In genomic region chr3:62924441-62924840, GRCm38 (mm10) we compare ENCODE assay signal across 11 mouse cellular contexts.
DNase-seq lines count a peak whose midpoint lies in the region; ATAC-seq and TF ChIP-seq lines count a peak whose summit lies in the region.
"Had no signal": no experiment of that assay in that cellular context is flagged by ENCODE, and none has a peak within 500 bp of the region (broad histone marks: within the 10 kb centered on the region; RNA-seq: fewer than 3 reads in every experiment).

No protein-coding gene starts in this region.

- H3K9me3 ChIP-seq in embryonic facial prominence, embryonic 11.5 days (replicated peaks; ENCODE audit: control insufficient read depth, low read length) = no peaks in the 10 kb centered on the region
- H3K9me3 ChIP-seq in embryonic facial prominence, embryonic 10.5 days = no peaks in the 10 kb centered on the region
- H3K9me3 ChIP-seq in heart, embryonic 10.5 days = no peaks in the 10 kb centered on the region
- H3K9me3 ChIP-seq: embryonic facial prominence, embryonic 15.5 days; stomach, embryonic 15.5 days had no signal

- H3K4me3 ChIP-seq in embryonic facial prominence, embryonic 11.5 days (ENCODE audit: low read depth, low read length) = no peak overlapping the region
- H3K4me3 ChIP-seq in embryonic facial prominence, embryonic 10.5 days = no peak overlapping the region
- H3K4me3 ChIP-seq in heart, embryonic 10.5 days = no peak overlapping the region
- H3K4me3 ChIP-seq: embryonic facial prominence, embryonic 15.5 days; stomach, embryonic 15.5 days had no signal

- H3K4me1 ChIP-seq in embryonic facial prominence, embryonic 11.5 days (ENCODE audit: control insufficient read depth, insufficient read depth, low read length) = no peaks in the 10 kb centered on the region
- H3K4me1 ChIP-seq in embryonic facial prominence, embryonic 10.5 days = no peaks in the 10 kb centered on the region
- H3K4me1 ChIP-seq in heart, embryonic 10.5 days = no peaks in the 10 kb centered on the region
- H3K4me1 ChIP-seq: embryonic facial prominence, embryonic 15.5 days; stomach, embryonic 15.5 days had no signal

- H3K27ac ChIP-seq in embryonic facial prominence, embryonic 11.5 days (replicated peaks; ENCODE audit: low read depth, low read length) = no peak overlapping the region
- H3K27ac ChIP-seq in embryonic facial prominence, embryonic 10.5 days (replicated peaks) = no peak overlapping the region
- H3K27ac ChIP-seq in heart, embryonic 10.5 days = no peak overlapping the region
- H3K27ac ChIP-seq: embryonic facial prominence, embryonic 15.5 days; macrophage; stomach, embryonic 15.5 days had no signal

- no peak for ATAC-seq in embryonic facial prominence, embryonic 11.5 days (replicated peaks; ENCODE audit: insufficient number of reproducible peaks, low FRiP score, low TSS enrichment, low read depth)

- 4% methylated on average over 1 of the region's 1 CpGs for WGBS in embryonic facial prominence, embryonic 11.5 days
- WGBS in embryonic facial prominence, embryonic 10.5 days = 7% methylated on average over 1 of the region's 1 CpGs
- WGBS in heart, embryonic 10.5 days = 8% methylated on average over 1 of the region's 1 CpGs

- no peak overlapping the region for H3K9ac ChIP-seq in embryonic facial prominence, embryonic 11.5 days (replicated peaks; ENCODE audit: low read length)
- H3K9ac ChIP-seq: embryonic facial prominence, embryonic 15.5 days; stomach, embryonic 15.5 days had no signal

- H3K27me3 ChIP-seq in embryonic facial prominence, embryonic 11.5 days (ENCODE audit: control insufficient read depth, insufficient read depth, low read length) = no peaks in the 10 kb centered on the region
- no peaks in the 10 kb centered on the region for H3K27me3 ChIP-seq in embryonic facial prominence, embryonic 10.5 days (replicated peaks; ENCODE audit: low read depth, poor library complexity, severe bottlenecking)
- no peaks in the 10 kb centered on the region for H3K27me3 ChIP-seq in heart, embryonic 10.5 days (ENCODE audit: insufficient read depth, poor library complexity, severe bottlenecking)
- H3K27me3 ChIP-seq: embryonic facial prominence, embryonic 15.5 days; stomach, embryonic 15.5 days had no signal

- no peaks in the 10 kb centered on the region for H3K36me3 ChIP-seq in embryonic facial prominence, embryonic 11.5 days (replicated peaks; ENCODE audit: control insufficient read depth, insufficient read depth, low read depth, low read length)
- H3K36me3 ChIP-seq in embryonic facial prominence, embryonic 10.5 days (replicated peaks) = no peaks in the 10 kb centered on the region
- H3K36me3 ChIP-seq in heart, embryonic 10.5 days = no peaks in the 10 kb centered on the region
- H3K36me3 ChIP-seq: embryonic facial prominence, embryonic 15.5 days; stomach, embryonic 15.5 days had no signal

- peak; percentile 76 for DNase-seq in embryonic facial prominence, embryonic 11.5 days (ENCODE audit: low spot score)
- no peak for DNase-seq in embryonic facial prominence, embryonic 10.5 days (ENCODE audit: low spot score)
- DNase-seq in left cerebral cortex, adult 11 months (ENCODE audit: low spot score) = peak; percentile 9
- no peak for DNase-seq in left cerebral cortex, postnatal 36 days (ENCODE audit: low spot score in 2 of 2)
- peak; percentile 66 for DNase-seq in brain, embryonic 14.5 days (ENCODE audit: low read depth)
- peak; percentile 16 for DNase-seq in lung, postnatal 25 days (ENCODE audit: low spot score)
- DNase-seq in urinary bladder, postnatal 10 days (ENCODE audit: low spot score) = no peak
- no peak for DNase-seq in heart, embryonic 10.5 days (ENCODE audit: low spot score)

- no peak overlapping the region for H3K4me2 ChIP-seq in embryonic facial prominence, embryonic 11.5 days (ENCODE audit: low read depth, low read length)
- H3K4me2 ChIP-seq: embryonic facial prominence, embryonic 15.5 days; stomach, embryonic 15.5 days had no signal

- no peak for TF ChIP-seq POLR2A in brain, embryonic 14.5 days (IDR thresholded peaks at IDR 0.05; ENCODE audit: borderline replicate concordance, extremely low read depth, insufficient read depth, insufficient read length, poor library complexity, severe bottlenecking)

- intact Hi-C loops in left cerebral cortex, postnatal 36 days (cut with DNase I) = loop anchor here (10.0 kb wide), 2 partner anchors 370 to 940 kb away; no protein-coding TSS in a partner anchor

- peak; percentile 41; the same call in 1 of the 2 replicates for TF ChIP-seq CTCF in brain, embryonic 14.5 days (IDR thresholded peaks at IDR 0.05; ENCODE audit: borderline replicate concordance, extremely low read depth, insufficient read depth, insufficient read length)

Comparison
In these comparisons a context has a peak if more than half of its experiments do, and no peak if none do; other contexts are left out.
1. DNase-seq: peak in embryonic facial prominence, embryonic 11.5 days (single experiment), left cerebral cortex, adult 11 months (single experiment), brain, embryonic 14.5 days (single experiment) and lung, postnatal 25 days (single experiment); none in embryonic facial prominence, embryonic 10.5 days (single experiment), left cerebral cortex, postnatal 36 days (0 of 2), urinary bladder, postnatal 10 days (single experiment) and heart, embryonic 10.5 days (single experiment).